Mouse (Mus musculus): ENCODE results near the gene Erc2.

DNA sequence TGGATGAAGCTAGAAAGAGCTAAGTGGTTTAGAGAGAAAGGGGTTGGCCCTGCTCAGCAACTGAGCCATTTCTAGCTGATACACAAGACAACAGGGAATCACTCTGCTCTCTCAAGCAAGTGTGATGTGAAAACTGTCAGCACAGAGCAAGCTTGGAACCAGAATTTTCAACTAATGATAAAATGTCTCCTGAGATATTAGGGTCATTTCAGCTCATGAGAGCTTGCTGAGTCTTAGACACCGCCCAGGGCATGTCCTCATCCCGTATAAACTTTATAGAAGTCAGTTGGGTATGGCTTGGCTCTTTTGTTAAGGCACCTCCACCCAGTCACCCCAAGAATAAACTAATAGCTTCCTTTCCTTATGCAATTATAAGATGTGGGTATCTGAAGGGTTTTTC, 666.0 kb downstream of the Erc2 start:
- TF ChIP-seq CTCF (conservative IDR thresholded peaks at IDR 0.05; ENCODE audit: low read length) = no peak
- no peak for TF ChIP-seq NANOG (IDR thresholded peaks at IDR 0.05; ENCODE audit: borderline replicate concordance, low read length)

All from E14TG2a.4 (cell line).